Mouse (Mus musculus) liver, embryonic 15.5 days (tissue): Measurements from ENCODE around the gene Foxj3. TPM values are rescaled to one million over a fixed set of nuclear protein-coding genes. Genes with fewer than 3 reads are reported as not detected.
"Not testable (repeated sequence)": the region's sequence is repeated elsewhere in the genome, so short reads cannot be mapped to it uniquely, and the experiment has no call there.

ENCODE experiments used
- ATAC-seq: fragments of 200-750 bp; cut with Nextera tagmentation; 2 replicates; pipeline ENCODE4 v1.8.0; 2017; ENCODE audit warnings: moderate number of reproducible peaks, mild to moderate bottlenecking, moderate library complexity; ENCODE audit not compliant: insufficient read depth
- H3K27ac ChIP-seq: fragments of 300-500 bp; sonication (generic); replicated peaks from 2 replicates; pipeline ENCODE4 v1.5.1; 2015; ENCODE audit warnings: mild to moderate bottlenecking, inconsistent platforms
- H3K27me3 ChIP-seq: fragments of 300-500 bp; sonication (generic); 2 replicates; pipeline ENCODE4 v1.6.1; 2015; ENCODE audit warnings: mild to moderate bottlenecking, inconsistent platforms
- H3K36me3 ChIP-seq: fragments of 300-500 bp; sonication (generic); replicated peaks from 2 replicates; pipeline ENCODE4 v1.6.1; 2015; ENCODE audit warnings: moderate library complexity, mild to moderate bottlenecking, inconsistent platforms
- H3K4me1 ChIP-seq: fragments of 300-500 bp; sonication (generic); replicated peaks from 2 replicates; pipeline ENCODE4 v1.6.1; 2015; ENCODE audit warnings: inconsistent platforms
- H3K4me2 ChIP-seq: fragments of 300-500 bp; sonication (generic); 2 replicates; pipeline ENCODE4 v1.6.1; 2015; ENCODE audit warnings: moderate library complexity, mild to moderate bottlenecking, inconsistent platforms
- H3K4me3 ChIP-seq: fragments of 300-500 bp; sonication (generic); replicated peaks from 2 replicates; pipeline ENCODE4 v1.5.1; 2015; ENCODE audit warnings: mild to moderate bottlenecking, inconsistent platforms
- H3K9ac ChIP-seq: fragments of 300-500 bp; sonication (generic); 2 replicates; pipeline ENCODE4 v1.6.1; 2015; ENCODE audit warnings: moderate library complexity, mild to moderate bottlenecking, inconsistent platforms
- H3K9me3 ChIP-seq: fragments of 300-500 bp; sonication (generic); replicated peaks from 2 replicates; pipeline ENCODE4 v1.6.1; 2016; ENCODE audit warnings: inconsistent platforms
- WGBS: fragments of 180-500 bp; shearing (Covaris S2); methylation state at CpG from one replicate; pipeline ENCODE4 v1.1.7; 2015; ENCODE audit warnings: mixed read lengths; ENCODE audit not compliant: insufficient replicate concordance; 5-methylcytosine and 5-hydroxymethylcytosine counted together
- polyA plus RNA-seq: library from polyadenylated mRNA; unstranded; fragments of >200 nt; fragmentation: Nextera tagmentation; extraction: Ambion mirVana; gene quantifications from 2 replicates; pipeline ENCODE4 v1.2.1, GENCODE M21; 2015

Foxj3 gene
- polyA plus RNA-seq, 1 experiment from 2014 or later, result 4.9 TPM

DNA sequence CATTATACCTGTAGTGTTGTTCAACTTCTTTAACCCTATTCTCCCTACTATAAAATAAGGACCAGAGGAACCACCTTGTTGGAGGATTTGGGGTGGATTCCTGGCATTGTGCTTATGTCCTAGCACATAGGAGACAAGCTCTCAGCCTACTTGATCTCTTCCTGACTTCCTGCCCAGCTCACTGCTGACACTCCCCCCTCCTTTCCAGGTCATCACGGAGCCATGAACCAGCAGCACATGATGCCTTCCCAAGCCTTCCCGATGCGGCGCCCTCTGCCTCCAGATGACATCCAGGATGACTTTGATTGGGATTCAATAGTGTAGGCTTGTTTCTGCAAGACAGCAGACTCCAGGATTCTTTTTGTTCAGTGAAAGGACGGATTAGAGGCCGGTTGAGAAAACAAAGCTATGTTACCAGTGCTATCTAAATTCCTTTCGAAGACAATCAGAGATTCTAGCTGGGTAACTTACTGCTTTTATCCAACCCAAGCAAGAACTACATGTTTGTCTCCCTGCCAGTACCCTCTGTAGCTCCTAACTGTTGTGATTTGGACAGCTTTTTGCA lies 89.4 kb downstream of the Foxj3 start:
- Histone ChIP-seq H3K4me2 (no peak overlapping the region), H3K9ac (no peak overlapping the region), H3K36me3 (peaks cover 51% of the 10 kb centered on the region), H3K9me3 (no peaks in the 10 kb centered on the region), H3K4me1 (peaks cover 5% of the 10 kb centered on the region), H3K27ac (no peak overlapping the region), H3K4me3 (no peak overlapping the region), H3K27me3 (no peaks in the 10 kb centered on the region)
- 72% methylated on average over 7 of the region's 7 CpGs for WGBS
- no peak for ATAC-seq

DNA sequence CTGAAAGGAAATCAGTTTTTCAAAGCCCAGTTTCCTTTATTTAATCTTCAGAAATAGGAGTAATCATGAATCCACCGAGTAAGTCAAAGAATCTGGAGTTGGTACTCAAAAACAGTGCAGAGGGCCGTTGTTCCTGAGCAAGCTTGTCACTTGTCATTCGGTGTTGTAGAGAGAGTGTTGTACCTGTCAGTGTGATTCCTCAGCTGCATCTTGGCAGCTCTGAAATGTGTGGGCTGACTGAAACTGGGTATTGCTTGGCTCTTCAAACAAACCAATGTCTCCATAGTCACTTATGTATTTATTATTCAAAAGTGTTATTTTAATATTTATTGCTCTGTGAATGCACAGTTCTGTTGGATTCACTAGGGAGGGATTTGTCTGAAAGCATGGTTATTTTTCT lies 90.1 kb downstream of the Foxj3 start:
- no peaks in the 10 kb centered on the region for H3K27me3 ChIP-seq
- WGBS, result 70% methylated on average over 3 of the region's 3 CpGs
- H3K36me3 ChIP-seq, result peaks cover 45% of the 10 kb centered on the region
- no peaks in the 10 kb centered on the region for H3K9me3 ChIP-seq
- H3K9ac ChIP-seq, result no peak overlapping the region
- no peak for ATAC-seq
- peaks cover 9% of the 10 kb centered on the region for H3K4me1 ChIP-seq
- H3K27ac ChIP-seq, result no peak overlapping the region
- H3K4me3 ChIP-seq, result no peak overlapping the region
- no peak overlapping the region for H3K4me2 ChIP-seq

DNA sequence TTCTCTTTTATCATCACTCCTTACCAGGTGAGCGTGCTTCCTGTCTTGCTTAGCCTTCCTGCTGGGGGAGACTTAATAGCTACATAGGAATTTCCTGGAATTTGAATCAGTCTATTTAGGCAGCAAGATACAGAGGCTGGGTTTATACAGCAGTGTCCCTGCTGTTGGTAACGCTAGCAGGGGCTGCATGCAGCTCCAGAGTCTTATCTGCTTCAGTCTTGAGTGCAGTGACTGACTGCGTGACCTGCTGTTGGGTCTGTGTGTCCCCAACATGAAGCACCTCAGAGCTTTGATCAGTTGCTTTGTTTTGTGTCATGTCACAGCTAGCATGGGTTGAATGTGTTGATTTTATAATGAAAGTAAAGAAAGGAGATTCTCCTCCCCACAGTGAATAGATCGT lies 90.5 kb downstream of the Foxj3 start:
- Histone ChIP-seq H3K4me1 (peaks cover 9% of the 10 kb centered on the region), H3K9ac (no peak overlapping the region), H3K36me3 (peaks cover 44% of the 10 kb centered on the region), H3K9me3 (no peaks in the 10 kb centered on the region), H3K4me3 (no peak overlapping the region), H3K4me2 (no peak overlapping the region), H3K27me3 (no peaks in the 10 kb centered on the region), H3K27ac (no peak overlapping the region)
- no peak for ATAC-seq
- WGBS, result 76% methylated on average over 4 of the region's 4 CpGs

DNA sequence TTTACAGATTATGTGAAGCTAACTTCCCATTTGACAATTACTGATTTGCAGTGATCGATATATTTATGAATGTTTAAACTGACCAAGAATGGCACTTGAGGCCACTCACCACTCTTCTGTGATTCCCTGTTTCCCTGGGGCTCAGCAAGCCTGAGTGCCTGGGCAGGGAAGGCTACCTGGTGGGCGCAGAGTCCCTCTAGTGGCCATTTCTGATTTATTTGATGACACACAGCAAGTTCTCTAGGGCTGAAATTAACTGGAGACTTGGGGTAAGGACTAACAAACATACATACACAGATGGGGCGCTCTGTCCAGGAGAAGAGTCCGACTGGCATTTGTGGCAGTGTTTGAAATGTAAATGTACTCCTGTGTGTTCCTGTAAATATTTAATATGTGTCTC lies 91.6 kb downstream of the Foxj3 start:
- not testable (repeated sequence) for H3K27me3 ChIP-seq, H3K27ac ChIP-seq, H3K4me2 ChIP-seq, H3K9ac ChIP-seq, ATAC-seq, H3K9me3 ChIP-seq, H3K4me3 ChIP-seq, H3K4me1 ChIP-seq
- WGBS, result 75% methylated on average over 4 of the region's 4 CpGs
- peaks cover 34% of the 10 kb centered on the region for H3K36me3 ChIP-seq

DNA sequence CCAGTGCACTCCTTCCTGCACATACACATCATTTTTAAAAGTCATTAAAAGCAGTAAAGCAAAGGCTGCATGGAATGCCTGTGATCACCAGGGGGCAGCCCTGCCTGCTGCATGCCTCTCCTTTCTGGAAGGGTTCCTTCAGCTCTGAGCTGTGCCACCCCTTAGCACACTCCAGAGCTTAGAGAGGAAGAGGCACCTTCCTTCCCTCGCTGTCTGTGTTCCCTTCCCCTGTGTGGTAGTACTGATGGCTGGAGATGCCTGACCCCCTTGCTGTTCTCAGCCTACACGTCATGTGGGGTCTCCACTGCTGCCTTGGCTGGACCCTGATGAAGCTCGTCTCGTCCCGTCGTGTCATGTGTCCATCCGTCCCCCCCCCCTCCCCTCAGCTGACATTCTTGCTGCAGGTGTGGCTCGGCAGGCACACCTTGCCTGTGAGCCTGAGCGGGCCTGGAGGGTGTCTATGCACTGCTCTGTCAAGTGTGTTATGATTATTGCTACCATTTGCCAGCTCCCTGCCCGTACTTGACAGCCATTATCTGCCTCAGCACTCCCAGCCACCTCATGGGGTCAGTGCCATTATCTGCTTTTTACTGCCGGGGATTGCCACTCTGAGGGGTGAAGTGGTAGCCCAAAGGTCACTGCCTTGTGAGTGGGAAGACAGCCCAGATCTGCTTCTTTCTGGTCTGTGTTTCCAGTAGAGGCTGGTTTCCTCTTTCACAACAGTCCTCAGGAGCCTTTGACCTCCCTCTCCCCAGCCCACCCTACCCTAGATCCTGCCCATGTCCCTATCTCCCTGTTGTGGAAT lies 94.5 kb downstream of the Foxj3 start:
- Histone ChIP-seq H3K4me2 (no peak overlapping the region), H3K27me3 (no peaks in the 10 kb centered on the region), H3K4me1 (peaks cover 9% of the 10 kb centered on the region), H3K9ac (no peak overlapping the region), H3K9me3 (no peaks in the 10 kb centered on the region), H3K36me3 (peaks cover 15% of the 10 kb centered on the region; the same call in 1 of the 2 replicates), H3K4me3 (no peak overlapping the region), H3K27ac (no peak overlapping the region)
- ATAC-seq, result peak; percentile 42; the same call in 1 of the 2 replicates
- WGBS, result 48% methylated on average over 11 of the region's 11 CpGs

DNA sequence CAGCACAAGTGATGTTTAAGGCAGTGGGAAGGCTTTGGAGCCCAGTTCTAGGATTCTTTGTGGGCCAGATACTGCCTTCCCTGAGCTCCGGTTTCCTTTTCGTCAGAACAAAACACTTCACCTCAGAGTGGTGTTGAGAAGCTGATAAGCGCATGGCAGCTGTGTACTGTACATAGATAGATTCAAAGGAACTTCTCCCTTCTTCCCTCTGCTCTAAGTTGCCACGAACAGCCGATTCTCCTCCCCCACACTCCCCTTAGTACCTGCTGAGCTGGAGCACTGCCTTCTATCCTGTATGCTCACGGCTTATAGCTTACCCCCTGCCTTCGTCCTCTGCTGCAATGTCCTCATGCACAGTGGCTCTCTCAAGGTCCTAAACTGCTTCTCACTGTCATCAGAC lies 95.9 kb downstream of the Foxj3 start:
- Histone ChIP-seq H3K9me3 (no peaks in the 10 kb centered on the region), H3K4me3 (no peak overlapping the region), H3K9ac (no peak overlapping the region), H3K27me3 (no peaks in the 10 kb centered on the region), H3K36me3 (peaks cover 13% of the 10 kb centered on the region; the same call in 1 of the 2 replicates), H3K4me1 (peaks cover 9% of the 10 kb centered on the region), H3K4me2 (no peak overlapping the region), H3K27ac (no peak overlapping the region)
- no peak for ATAC-seq
- WGBS, result 46% methylated on average over 7 of the region's 7 CpGs

DNA sequence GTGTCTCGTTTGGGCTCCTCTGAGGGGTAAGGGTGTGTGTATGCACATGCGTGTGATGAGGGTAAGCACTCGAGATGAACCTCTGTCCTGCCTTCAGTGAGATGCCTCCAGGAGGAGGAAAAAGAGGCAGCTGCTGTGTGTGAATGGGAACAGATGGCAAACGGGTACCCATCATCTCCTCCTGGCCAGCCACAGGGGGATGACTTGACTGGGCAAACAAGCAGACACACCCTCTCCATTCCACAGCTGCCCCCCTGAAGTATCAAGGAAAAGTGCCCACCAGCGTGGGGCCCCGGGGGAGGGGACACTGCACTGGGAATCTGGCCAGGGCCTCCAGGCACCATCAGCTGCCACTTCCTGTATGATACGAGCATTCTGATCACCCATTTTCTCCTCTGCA lies 96.5 kb downstream of the Foxj3 start:
- Histone ChIP-seq H3K9ac (no peak overlapping the region), H3K27ac (no peak overlapping the region), H3K4me2 (no peak overlapping the region), H3K4me1 (peaks cover 9% of the 10 kb centered on the region), H3K27me3 (no peaks in the 10 kb centered on the region), H3K4me3 (no peak overlapping the region), H3K9me3 (no peaks in the 10 kb centered on the region), H3K36me3 (peaks cover 13% of the 10 kb centered on the region; the same call in 1 of the 2 replicates)
- WGBS, result 53% methylated on average over 7 of the region's 7 CpGs
- no peak for ATAC-seq

DNA sequence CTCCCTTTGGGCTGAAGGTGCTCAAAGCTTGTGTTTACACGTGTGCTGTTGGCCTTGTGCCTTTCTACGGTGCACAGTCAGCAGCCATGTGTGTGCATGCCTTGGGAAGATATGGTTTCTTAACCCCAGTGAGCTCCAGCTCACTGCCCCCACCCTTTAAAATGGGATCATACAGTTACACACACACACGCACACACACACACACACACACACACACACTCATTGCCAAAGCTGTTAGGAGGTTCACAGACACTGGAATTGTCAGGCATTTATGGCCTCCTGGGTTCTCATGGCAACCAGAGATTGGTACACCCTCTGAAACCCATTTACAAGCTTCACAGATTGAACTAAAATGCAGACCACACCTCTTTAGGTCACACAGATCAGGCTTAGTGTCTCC lies 97.1 kb downstream of the Foxj3 start:
- ATAC-seq, result no peak
- H3K9ac ChIP-seq, result no peak overlapping the region
- H3K36me3 ChIP-seq, result peaks cover 12% of the 10 kb centered on the region; the same call in 1 of the 2 replicates
- H3K4me3 ChIP-seq, result no peak overlapping the region
- H3K9me3 ChIP-seq, result no peaks in the 10 kb centered on the region
- peaks cover 9% of the 10 kb centered on the region for H3K4me1 ChIP-seq
- 74% methylated on average over 3 of the region's 3 CpGs for WGBS
- no peak overlapping the region for H3K4me2 ChIP-seq
- H3K27ac ChIP-seq, result no peak overlapping the region
- no peaks in the 10 kb centered on the region for H3K27me3 ChIP-seq

DNA sequence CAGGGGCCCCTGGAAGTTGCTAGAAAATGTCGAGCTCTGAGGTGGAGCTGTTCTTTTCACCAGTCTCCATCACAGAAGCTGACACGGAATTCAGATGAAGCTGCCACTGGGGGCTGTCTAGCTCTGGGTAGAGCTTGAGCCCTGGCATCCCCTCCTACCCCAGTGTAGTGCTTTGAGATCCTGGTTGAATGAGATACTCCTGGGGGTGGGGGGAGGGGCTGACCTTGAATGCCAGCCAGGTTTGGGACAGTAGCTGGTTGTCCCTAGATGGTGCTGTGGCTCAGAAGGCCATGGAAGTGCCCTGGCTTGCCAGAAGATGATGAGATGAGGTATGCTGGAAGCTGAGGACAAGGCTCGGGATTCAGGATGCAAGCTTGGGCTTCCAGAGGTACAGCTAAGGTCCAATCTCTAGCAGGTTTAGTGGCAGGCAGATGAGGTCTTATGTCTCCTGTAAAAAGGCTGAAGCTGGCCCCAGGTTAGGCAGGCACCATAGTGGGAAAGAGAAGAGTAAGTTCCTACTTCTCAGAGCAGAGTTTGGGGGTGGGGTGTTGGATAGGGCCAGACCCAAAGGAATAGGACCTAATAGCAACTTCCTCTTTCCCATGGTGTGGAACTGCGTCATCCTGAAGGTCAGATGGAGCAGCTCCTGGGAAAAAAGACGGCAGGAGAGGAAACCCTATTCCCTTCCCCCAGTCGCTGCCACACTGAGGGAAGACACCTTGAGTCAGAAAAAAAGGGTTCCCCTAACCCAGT lies 98.3 kb downstream of the Foxj3 start:
- 48% methylated on average over 6 of the region's 6 CpGs for WGBS
- Histone ChIP-seq H3K27ac (no peak overlapping the region), H3K4me2 (no peak overlapping the region), H3K27me3 (no peaks in the 10 kb centered on the region), H3K4me3 (no peak overlapping the region), H3K4me1 (peaks cover 9% of the 10 kb centered on the region), H3K36me3 (0 out of 2 replicates have a peak, but pooled peaks cover 2% of the 10 kb centered on the region), H3K9me3 (no peaks in the 10 kb centered on the region), H3K9ac (no peak overlapping the region)
- ATAC-seq, result no peak

DNA sequence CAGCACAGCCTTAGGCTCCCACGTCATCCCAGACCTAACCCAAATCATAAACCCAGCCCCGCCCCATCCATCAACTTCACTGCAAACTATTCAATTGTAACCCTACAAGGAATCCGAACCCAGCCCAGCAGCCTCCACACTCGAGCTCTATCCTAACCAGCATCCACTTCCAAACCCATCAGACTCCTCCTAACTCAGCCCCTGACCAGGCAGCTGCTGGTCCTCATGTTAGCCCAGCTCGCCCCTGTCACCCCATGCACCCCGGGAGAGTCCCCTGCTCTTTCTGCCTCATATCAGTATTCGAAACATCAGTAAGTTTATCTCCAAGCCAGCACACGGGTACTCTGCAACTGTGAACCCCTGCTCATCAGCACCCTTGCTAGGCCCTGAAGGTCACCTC lies 98.9 kb downstream of the Foxj3 start:
- H3K36me3 ChIP-seq, result no peaks in the 10 kb centered on the region
- no peak overlapping the region for H3K4me2 ChIP-seq
- ATAC-seq, result no peak
- H3K27ac ChIP-seq, result no peak overlapping the region
- 48% methylated on average over 8 of the region's 8 CpGs for WGBS
- H3K27me3 ChIP-seq, result no peaks in the 10 kb centered on the region
- H3K9ac ChIP-seq, result no peak overlapping the region
- peaks cover 9% of the 10 kb centered on the region for H3K4me1 ChIP-seq
- no peaks in the 10 kb centered on the region for H3K9me3 ChIP-seq
- no peak overlapping the region for H3K4me3 ChIP-seq

DNA sequence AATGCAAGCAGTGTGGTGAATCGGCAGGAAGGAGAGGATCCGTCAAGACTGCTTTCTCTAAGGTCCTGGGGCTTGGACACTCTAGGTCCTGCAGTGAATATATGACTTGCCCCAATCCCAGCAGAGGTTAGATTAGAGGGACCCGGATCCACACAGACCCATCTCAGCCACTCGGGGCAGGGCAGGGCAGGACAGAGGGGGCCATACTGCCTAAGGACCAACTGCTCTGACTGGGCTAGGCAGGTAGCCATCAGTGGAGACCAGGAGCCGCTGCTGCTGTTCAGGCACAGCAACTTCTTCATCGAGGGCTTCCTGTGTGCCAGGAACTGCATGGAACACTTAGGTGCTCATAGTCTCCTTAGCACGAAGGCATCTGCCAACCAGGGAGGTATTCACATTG lies 99.9 kb downstream of the Foxj3 start:
- Histone ChIP-seq H3K27me3 (no peaks in the 10 kb centered on the region), H3K36me3 (no peaks in the 10 kb centered on the region), H3K27ac (no peak overlapping the region), H3K9me3 (no peaks in the 10 kb centered on the region), H3K4me2 (no peak overlapping the region), H3K4me1 (no peaks in the 10 kb centered on the region), H3K4me3 (no peak overlapping the region), H3K9ac (no peak overlapping the region)
- WGBS, result 67% methylated on average over 7 of the region's 7 CpGs
- ATAC-seq, result no peak
